Mouse (Mus musculus) myocyte (in vitro differentiated cells): Measurements from ENCODE around the gene Gpha2. TPM values are rescaled to one million over a fixed set of nuclear protein-coding genes. Genes with fewer than 3 reads are reported as not detected.

Experiments
- H3K27me3 ChIP-seq: one replicate; pipeline ENCODE4 v1.6.1; 2011; ENCODE audit not compliant: control insufficient read depth, insufficient read depth, insufficient read length
- H3K36me3 ChIP-seq: one replicate; pipeline ENCODE4 v1.6.1; 2011; ENCODE audit not compliant: control insufficient read depth, insufficient read depth
- H3K4me2 ChIP-seq: one replicate; pipeline ENCODE4 v1.6.1; 2011; ENCODE audit warnings: low read depth, control low read depth
- H3K4me3 ChIP-seq: one replicate; pipeline ENCODE4 v1.5.1; 2011; ENCODE audit warnings: mild to moderate bottlenecking, control low read depth, moderate library complexity
- H3K79me2 ChIP-seq: one replicate; pipeline ENCODE4 v1.6.1; 2011; ENCODE audit not compliant: control insufficient read depth, insufficient read depth
- H3ac ChIP-seq: one replicate; pipeline ENCODE4 v1.6.1; 2011; ENCODE audit not compliant: control insufficient read depth, insufficient read length
- CEBPB ChIP-seq: IDR thresholded peaks from 2 replicates; pipeline ENCODE4 v1.6.1; 2011; ENCODE audit warnings: mild to moderate bottlenecking, moderate library complexity; ENCODE audit not compliant: poor library complexity, insufficient read depth, severe bottlenecking
- E2F4 ChIP-seq: IDR thresholded peaks from one replicate; pipeline ENCODE4 v1.6.1; 2011; ENCODE audit warnings: mild to moderate bottlenecking, control low read depth, moderate library complexity; ENCODE audit not compliant: insufficient read depth
- MAX ChIP-seq: IDR thresholded peaks from one replicate; pipeline ENCODE4 v1.6.1; 2011; ENCODE audit warnings: low read depth, mild to moderate bottlenecking, control low read depth
- MYOD1 ChIP-seq, 3 experiments: IDR thresholded peaks; one replicate each; pipeline ENCODE4 v1.6.1; 2011; ENCODE audit warnings: control low read depth in 2 of 3, low read depth in 2 of 3, mild to moderate bottlenecking in 2 of 3, moderate library complexity in 1 of 3; ENCODE audit not compliant: insufficient read length in 2 of 3, control insufficient read depth in 1 of 3
- MYOG ChIP-seq, 3 experiments: IDR thresholded peaks; one replicate each; pipeline ENCODE4 v1.6.1; 2011; ENCODE audit warnings: control low read depth in 2 of 3, low read depth in 2 of 3, mild to moderate bottlenecking in 2 of 3; ENCODE audit not compliant: insufficient read length in 2 of 3, control insufficient read depth in 1 of 3, insufficient read depth in 1 of 3
- POLR2A ChIP-seq: IDR thresholded peaks from one replicate; pipeline ENCODE4 v1.6.1; 2011; ENCODE audit warnings: low read depth, mild to moderate bottlenecking, control low read depth, moderate library complexity; ENCODE audit not compliant: insufficient read length
- POLR2AphosphoS2 ChIP-seq: IDR thresholded peaks from one replicate; pipeline ENCODE4 v1.6.1; 2011; ENCODE audit warnings: low read depth, control low read depth; ENCODE audit not compliant: insufficient read length
- REST ChIP-seq: IDR thresholded peaks from one replicate; pipeline ENCODE4 v1.6.1; 2011; ENCODE audit warnings: mild to moderate bottlenecking, control low read depth, moderate library complexity; ENCODE audit not compliant: insufficient read depth, insufficient read length
- SRF ChIP-seq: IDR thresholded peaks from one replicate; pipeline ENCODE4 v1.6.1; 2011; ENCODE audit warnings: low read depth; ENCODE audit not compliant: control insufficient read depth, insufficient read length
- TCF12 ChIP-seq: IDR thresholded peaks from one replicate; pipeline ENCODE4 v1.6.1; 2011; ENCODE audit warnings: mild to moderate bottlenecking, control low read depth; ENCODE audit not compliant: poor library complexity, insufficient read depth, severe bottlenecking
- TCF3 ChIP-seq: IDR thresholded peaks from one replicate; pipeline ENCODE4 v1.6.1; 2011; ENCODE audit warnings: low read depth, control low read depth; ENCODE audit not compliant: insufficient read length
- USF1 ChIP-seq: IDR thresholded peaks from one replicate; pipeline ENCODE4 v1.6.1; 2011; ENCODE audit warnings: low read depth, mild to moderate bottlenecking, control low read depth, moderate library complexity
- polyA plus RNA-seq: library from polyadenylated mRNA; unstranded; fragments of >200 nt; fragmentation: generic; extraction: Trizol; gene quantifications from one replicate; pipeline ENCODE4 v1.2.1, GENCODE M21; 2012; ENCODE audit warnings: missing spikeins

Gpha2 gene
- polyA plus RNA-seq, 1 experiment: 0.40 TPM

- TF ChIP-seq REST: no peak
- TF ChIP-seq USF1: no peak
- TF ChIP-seq POLR2AphosphoS2: no peak
- no peak for TF ChIP-seq E2F4
- TF ChIP-seq CEBPB: no peak
- TF ChIP-seq TCF3: no peak
These were observed 1.7 kb downstream of the Gpha2 start for GRCm38 (mm10) chr19:6227864-6228263.

GRCm38 (mm10) chr19:6230411-6230810 lies 4.2 kb downstream of the Gpha2 start:
- Histone ChIP-seq H3K27me3 (no peaks in the 10 kb centered on the region), H3K79me2 (peaks cover 5% of the 10 kb centered on the region), H3K4me3 (no peak overlapping the region), H3ac (no peak overlapping the region), H3K4me2 (no peak overlapping the region), H3K36me3 (peaks cover 6% of the 10 kb centered on the region)
- TF ChIP-seq E2F4 (no peak), POLR2A (no peak), POLR2AphosphoS2 (no peak)

More at GRCm38 (mm10) chr19:6227864-6228263, 1.7 kb downstream of the Gpha2 start:
- H3K4me2 ChIP-seq: no peak overlapping the region
- no peak overlapping the region for H3ac ChIP-seq
- H3K36me3 ChIP-seq: peaks cover 4% of the 10 kb centered on the region
- H3K4me3 ChIP-seq: no peak overlapping the region
- H3K27me3 ChIP-seq: peaks cover 9% of the 10 kb centered on the region
- no peaks in the 10 kb centered on the region for H3K79me2 ChIP-seq

- no peak overlapping the region for H3ac ChIP-seq
- no peak for TF ChIP-seq E2F4
- no peak for TF ChIP-seq MYOD1 (IDR thresholded peaks at IDR 0.05; ENCODE audit: control insufficient read depth in 1 of 3, insufficient read length in 2 of 3, low read depth in 2 of 3)
- no peak for TF ChIP-seq MAX
- no peak for TF ChIP-seq MYOG (IDR thresholded peaks at IDR 0.05; ENCODE audit: control insufficient read depth in 1 of 3, insufficient read depth in 1 of 3, insufficient read length in 2 of 3, low read depth in 2 of 3)
- TF ChIP-seq TCF3: no peak
- TF ChIP-seq REST: no peak
- TF ChIP-seq SRF: no peak
- no peak for TF ChIP-seq USF1
- no peak for TF ChIP-seq CEBPB
- no peak for TF ChIP-seq POLR2A
- no peak for TF ChIP-seq POLR2AphosphoS2
- no peak for TF ChIP-seq TCF12
These were observed 4.9 kb downstream of the Gpha2 start for GRCm38 (mm10) chr19:6231036-6231435.

GRCm38 (mm10) chr19:6233647-6234046 lies 7.5 kb downstream of the Gpha2 start:
- Histone ChIP-seq H3ac (no peak overlapping the region), H3K79me2 (peaks cover 5% of the 10 kb centered on the region), H3K4me3 (no peak overlapping the region), H3K27me3 (no peaks in the 10 kb centered on the region), H3K36me3 (peaks cover 6% of the 10 kb centered on the region), H3K4me2 (no peak overlapping the region)
- no peak for TF ChIP-seq USF1
- TF ChIP-seq TCF3: no peak
- no peak for TF ChIP-seq E2F4

More at GRCm38 (mm10) chr19:6231036-6231435, 4.9 kb downstream of the Gpha2 start:
- H3K27me3 ChIP-seq: no peaks in the 10 kb centered on the region
- H3K4me2 ChIP-seq: no peak overlapping the region
- no peak overlapping the region for H3K4me3 ChIP-seq
- peaks cover 6% of the 10 kb centered on the region for H3K36me3 ChIP-seq
- peaks cover 5% of the 10 kb centered on the region for H3K79me2 ChIP-seq

GRCm38 (mm10) chr19:6234337-6235083 lies 8.3 kb downstream of the Gpha2 start:
- peak overlapping the region; percentile 59 for H3K4me3 ChIP-seq
- H3K27me3 ChIP-seq: no peaks in the 10 kb centered on the region
- TF ChIP-seq MYOG (IDR thresholded peaks at IDR 0.05; ENCODE audit: control insufficient read depth in 1 of 3, insufficient read depth in 1 of 3, insufficient read length in 2 of 3, low read depth in 2 of 3): no peak

More at GRCm38 (mm10) chr19:6234337-6235083, 8.3 kb downstream of the Gpha2 start:
- H3K4me2 ChIP-seq: peak overlapping the region; percentile 79
- H3K36me3 ChIP-seq: peaks cover 6% of the 10 kb centered on the region
- peaks cover 5% of the 10 kb centered on the region for H3K79me2 ChIP-seq
- H3ac ChIP-seq: peak overlapping the region; percentile 48
